Mouse (Mus musculus) bone marrow, adult 2 months (tissue): ENCODE results near the gene Robo1. TPM values are rescaled to one million over a fixed set of nuclear protein-coding genes. Genes with fewer than 3 reads are reported as not detected.

ENCODE experiments used
- H3K27ac ChIP-seq: fragments of 200-500 bp; 2 replicates; pipeline ENCODE4 v1.5.1; 2012; ENCODE audit warnings: low read depth, mild to moderate bottlenecking, control low read depth, inconsistent platforms, low read length; ENCODE audit not compliant: control insufficient read depth, poor library complexity, insufficient read depth
- H3K4me1 ChIP-seq: fragments of 200-500 bp; 2 replicates; pipeline ENCODE4 v1.6.1; 2011; ENCODE audit warnings: low read length; ENCODE audit not compliant: control insufficient read depth, insufficient read depth
- H3K4me3 ChIP-seq: fragments of 200-500 bp; replicated peaks from 2 replicates; pipeline ENCODE3; 2011; ENCODE audit warnings: mild to moderate bottlenecking, low read depth, low read length, control low read depth; ENCODE audit not compliant: control insufficient read depth
- CTCF ChIP-seq: fragments of 200-500 bp; IDR thresholded peaks from 2 replicates; pipeline ENCODE4 v1.5.1; 2011; ENCODE audit warnings: low read length, control low read depth; ENCODE audit not compliant: control insufficient read depth, insufficient read depth
- POLR2A ChIP-seq: fragments of 200-500 bp; IDR thresholded peaks from 2 replicates; pipeline ENCODE4 v1.6.1; 2011; ENCODE audit warnings: low read depth, mild to moderate bottlenecking, control low read depth, low read length, borderline replicate concordance; ENCODE audit not compliant: control insufficient read depth
- WGBS: fragments of 180-500 bp; shearing (Covaris S2); methylation state at CpG from one replicate; pipeline ENCODE4 v1.1.7; 2018; 5-methylcytosine and 5-hydroxymethylcytosine counted together
- polyA plus RNA-seq: library from polyadenylated mRNA; stranded (reverse); fragments of >200 nt; gene quantifications from 2 replicates; pipeline ENCODE4 v1.2.4, GENCODE M21; 2011; ENCODE audit warnings: low replicate concordance; ENCODE audit not compliant: missing spikeins, insufficient read depth, insufficient read length

The Robo1 gene
- polyA plus RNA-seq, 1 experiment = 9.0 TPM

- Histone ChIP-seq H3K27ac (no peak overlapping the region), H3K4me1 (no peaks in the 10 kb centered on the region), H3K4me3 (no peak overlapping the region)
- TF ChIP-seq CTCF (no peak), POLR2A (no peak)
- WGBS = 78% methylated on average over 4 of the region's 4 CpGs
These were observed 429.0 kb downstream of the Robo1 start for GRCm38 (mm10) chr16:72737154-72737553.

- WGBS = 84% methylated on average over 7 of the region's 7 CpGs
- no peak for TF ChIP-seq CTCF
- Histone ChIP-seq H3K4me1 (no peaks in the 10 kb centered on the region), H3K4me3 (no peak overlapping the region), H3K27ac (no peak overlapping the region)
These were observed 432.1 kb downstream of the Robo1 start for GRCm38 (mm10) chr16:72740218-72740617.

DNA sequence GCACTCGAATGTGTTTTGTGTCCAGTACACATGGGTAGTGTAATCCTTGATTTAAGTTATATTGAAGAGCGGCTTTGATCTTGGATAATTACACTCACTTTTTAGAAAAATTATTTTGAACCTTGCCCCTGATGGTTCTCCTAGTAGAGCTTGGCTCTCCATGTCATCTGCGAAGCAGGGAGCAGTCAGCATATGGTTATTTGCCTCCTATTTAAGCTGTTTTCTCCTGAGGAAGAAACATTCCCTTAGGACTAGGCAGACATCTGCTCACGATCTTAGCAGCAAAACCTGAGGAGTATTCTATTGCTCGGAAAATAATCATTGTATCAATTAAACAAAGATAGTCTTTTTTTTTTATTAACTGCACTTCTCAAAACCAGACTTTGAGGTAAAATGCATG lies 439.6 kb downstream of the Robo1 start:
- WGBS = 76% methylated on average over 5 of the region's 5 CpGs
- Histone ChIP-seq H3K4me3 (no peak overlapping the region), H3K4me1 (no peaks in the 10 kb centered on the region), H3K27ac (no peak overlapping the region)
- no peak for TF ChIP-seq CTCF
- TF ChIP-seq POLR2A = no peak

DNA sequence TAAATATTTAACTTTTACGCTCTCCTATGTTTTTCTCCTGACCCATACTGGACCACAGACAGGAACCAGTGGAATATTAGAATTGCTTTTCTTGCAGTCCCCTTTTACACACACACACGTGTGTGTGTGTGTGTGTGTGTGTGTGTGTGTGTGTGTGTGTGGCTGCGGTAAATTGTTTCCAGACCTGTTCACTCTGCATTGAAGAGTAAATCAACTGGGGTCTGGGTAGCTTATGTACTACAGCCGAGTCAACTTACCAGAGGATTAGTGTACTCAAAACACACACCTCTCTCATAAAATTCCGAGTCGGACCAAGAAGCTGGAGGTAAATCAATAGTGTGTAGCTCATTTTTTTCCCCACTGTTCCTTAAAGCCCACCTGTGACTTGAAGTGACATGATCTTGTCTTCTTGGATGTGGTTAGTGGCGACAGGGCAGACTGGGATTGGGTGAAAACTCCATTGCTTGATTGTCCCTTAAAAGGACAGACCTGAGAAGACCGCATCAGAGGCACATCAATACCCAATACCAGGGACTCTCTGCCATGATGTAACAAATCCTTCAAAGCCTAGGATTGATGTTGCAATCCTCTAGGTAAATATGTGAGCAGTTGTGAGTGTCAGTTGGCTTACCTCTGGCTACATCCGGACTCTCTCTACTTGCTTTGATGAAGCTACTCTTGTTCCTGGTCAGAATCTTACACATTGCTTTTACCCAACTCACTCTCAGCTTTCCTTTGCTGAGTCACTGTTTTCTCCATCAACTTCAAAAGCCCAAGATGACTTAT lies 457.2 kb downstream of the Robo1 start:
- no peak for TF ChIP-seq CTCF
- no peak for TF ChIP-seq POLR2A
- no peak overlapping the region for H3K4me3 ChIP-seq
- H3K4me1 ChIP-seq = no peaks in the 10 kb centered on the region
- no peak overlapping the region for H3K27ac ChIP-seq
- 86% methylated on average over 9 of the region's 9 CpGs for WGBS

DNA sequence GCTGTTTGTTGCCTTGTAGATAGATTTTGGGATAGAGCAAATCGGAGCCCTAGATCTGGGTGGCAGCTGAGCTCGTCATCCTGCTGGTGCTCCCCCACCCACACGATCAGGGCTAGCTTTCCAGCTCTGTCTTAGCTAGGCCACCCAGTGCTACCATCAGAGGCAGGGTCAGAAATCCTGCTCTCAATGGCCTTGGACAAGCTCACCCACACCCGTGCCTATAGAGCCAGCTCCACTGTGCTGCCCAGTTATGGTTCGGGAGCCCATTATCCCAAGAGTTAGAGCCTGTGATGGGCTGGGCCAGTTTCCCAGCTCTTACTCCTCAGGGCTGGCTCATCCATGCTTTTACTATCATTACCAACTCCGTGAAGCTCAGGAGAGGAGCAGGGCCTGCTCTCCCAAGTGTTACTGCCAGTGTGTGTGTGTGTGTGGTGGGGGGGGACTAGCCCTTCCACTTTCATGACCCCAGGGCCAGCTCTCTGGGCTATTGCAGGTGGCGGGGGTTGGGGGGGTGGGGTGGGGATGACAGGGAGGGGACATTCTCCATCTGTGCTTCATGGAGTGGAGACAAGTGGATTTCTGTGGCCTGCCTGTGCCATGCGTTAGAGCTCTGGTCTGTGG lies 461.2 kb downstream of the Robo1 start:
- WGBS = 82% methylated on average over 8 of the region's 8 CpGs
- TF ChIP-seq POLR2A = no peak
- no peak overlapping the region for H3K27ac ChIP-seq

GRCm38 (mm10) chr16:72772348-72772747 lies 464.2 kb downstream of the Robo1 start:
- Histone ChIP-seq H3K4me1 (no peaks in the 10 kb centered on the region), H3K4me3 (no peak overlapping the region), H3K27ac (no peak overlapping the region)
- WGBS = 71% methylated on average over 5 of the region's 5 CpGs
- TF ChIP-seq CTCF = no peak
- no peak for TF ChIP-seq POLR2A

More for the DNA sequence above, 461.2 kb downstream of the Robo1 start:
- H3K4me3 ChIP-seq = no peak overlapping the region
- no peaks in the 10 kb centered on the region for H3K4me1 ChIP-seq

DNA sequence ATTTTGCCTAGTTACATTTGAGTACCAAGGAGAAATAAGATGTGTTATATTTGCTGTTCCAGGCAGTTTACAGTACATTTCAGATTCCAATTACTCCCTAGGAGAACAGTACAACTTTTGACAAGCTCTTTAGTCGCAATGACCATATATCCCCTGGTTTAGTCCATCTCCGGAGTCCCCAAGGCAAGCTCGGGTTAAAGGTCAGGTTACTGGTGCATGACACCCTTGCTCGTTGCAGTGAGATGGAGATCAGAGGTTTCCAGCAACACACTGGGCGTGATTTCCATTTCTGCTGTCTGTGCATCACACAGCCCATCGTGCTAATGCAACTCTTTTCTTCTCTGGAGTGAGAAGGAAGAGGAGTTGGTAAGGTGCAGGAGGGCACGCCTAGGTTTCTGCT lies 464.9 kb downstream of the Robo1 start:
- Histone ChIP-seq H3K27ac (no peak overlapping the region), H3K4me3 (no peak overlapping the region), H3K4me1 (no peaks in the 10 kb centered on the region)
- no peak for TF ChIP-seq CTCF
- TF ChIP-seq POLR2A = no peak
- 72% methylated on average over 7 of the region's 7 CpGs for WGBS

DNA sequence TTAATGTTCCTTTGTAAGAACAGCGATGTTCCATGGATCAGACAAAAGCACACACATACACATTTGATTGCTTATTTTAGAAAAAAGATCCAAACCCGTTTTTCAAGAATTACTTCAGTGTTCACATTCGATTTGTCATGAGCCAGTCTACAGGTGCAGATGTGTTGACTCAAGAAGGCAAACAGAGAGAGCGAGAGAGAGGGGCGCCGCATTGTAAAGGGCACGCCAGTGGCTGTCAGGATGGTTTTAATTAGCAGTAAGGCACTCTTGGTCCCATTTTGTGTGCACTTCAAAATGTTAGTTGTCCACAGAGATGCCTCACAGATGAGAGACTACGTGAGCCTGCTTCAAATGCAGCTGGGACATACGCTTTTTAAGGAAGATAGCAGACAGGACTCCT lies 470.4 kb downstream of the Robo1 start:
- WGBS = 80% methylated on average over 9 of the region's 9 CpGs
- Histone ChIP-seq H3K4me3 (no peak overlapping the region), H3K4me1 (no peaks in the 10 kb centered on the region), H3K27ac (no peak overlapping the region)
- TF ChIP-seq CTCF (no peak), POLR2A (no peak)
